Mouse (Mus musculus) G1E (cell line): Measurements from ENCODE around the gene Sh3pxd2b.

ENCODE experiments used
- CTCF ChIP-seq: IDR thresholded peaks from 2 replicates; pipeline ENCODE4 v1.5.1; 2012; ENCODE audit warnings: low read depth, low read length, inconsistent platforms, mixed read lengths
- GATA1 ChIP-seq: IDR thresholded peaks from 2 replicates; pipeline ENCODE4 v1.6.1; 2012; ENCODE audit warnings: borderline replicate concordance, low read length, inconsistent platforms, mixed read lengths
- POLR2AphosphoS5 ChIP-seq: IDR thresholded peaks from 2 replicates; pipeline ENCODE4 v1.6.1; 2012; ENCODE audit warnings: low read depth, low read length, inconsistent platforms; ENCODE audit not compliant: insufficient replicate concordance

GRCm38 (mm10) chr11:32386043-32386442, 38.4 kb downstream of the Sh3pxd2b start:
- TF ChIP-seq GATA1 (no peak), POLR2AphosphoS5 (no peak), CTCF (no peak)
